Mouse (Mus musculus) erythroblast, embryonic 14.5 days (primary cell): Measurements from ENCODE around the gene Nipbl. TPM values are rescaled to one million over a fixed set of nuclear protein-coding genes. Genes with fewer than 3 reads are reported as not detected.

Source experiments
- H3K27me3 ChIP-seq: 2 replicates; pipeline ENCODE4 v1.6.1; 2012; ENCODE audit warnings: inconsistent platforms; ENCODE audit not compliant: control insufficient read depth
- H3K36me3 ChIP-seq: 2 replicates; pipeline ENCODE4 v1.6.1; 2012; ENCODE audit warnings: mild to moderate bottlenecking, inconsistent platforms; ENCODE audit not compliant: control insufficient read depth
- H3K4me1 ChIP-seq: 2 replicates; pipeline ENCODE4 v1.6.1; 2012; ENCODE audit warnings: inconsistent platforms; ENCODE audit not compliant: control insufficient read depth
- H3K4me3 ChIP-seq: replicated peaks from 2 replicates; pipeline ENCODE3; 2012; ENCODE audit warnings: moderate library complexity, mild to moderate bottlenecking, inconsistent platforms
- H3K9me3 ChIP-seq: 2 replicates; pipeline ENCODE4 v1.6.1; 2012; ENCODE audit warnings: low read length, inconsistent platforms, mixed read lengths; ENCODE audit not compliant: control insufficient read depth
- GATA1 ChIP-seq: IDR thresholded peaks from 2 replicates; pipeline ENCODE4 v1.6.1; 2012; ENCODE audit warnings: low read length, inconsistent platforms, mixed read lengths
- TAL1 ChIP-seq: IDR thresholded peaks from 3 replicates; pipeline ENCODE4 v1.6.1; 2012; ENCODE audit warnings: low read length, inconsistent platforms, mixed read lengths
- polyA plus RNA-seq: library from polyadenylated mRNA; stranded (reverse); fragments of >175 nt; gene quantifications from 2 replicates; pipeline ENCODE4 v1.2.3, GENCODE M21; 2012

The Nipbl gene
- polyA plus RNA-seq, 1 experiment: 0.48 TPM

GRCm38 (mm10) chr15:8401536-8401935 is 42.7 kb downstream of the Nipbl start:
- H3K9me3 ChIP-seq: no peaks in the 10 kb centered on the region
- no peaks in the 10 kb centered on the region for H3K36me3 ChIP-seq
- H3K27me3 ChIP-seq: no peaks in the 10 kb centered on the region
- no peak for TF ChIP-seq GATA1
- no peak overlapping the region for H3K4me3 ChIP-seq
- H3K4me1 ChIP-seq: peaks cover 7% of the 10 kb centered on the region

DNA sequence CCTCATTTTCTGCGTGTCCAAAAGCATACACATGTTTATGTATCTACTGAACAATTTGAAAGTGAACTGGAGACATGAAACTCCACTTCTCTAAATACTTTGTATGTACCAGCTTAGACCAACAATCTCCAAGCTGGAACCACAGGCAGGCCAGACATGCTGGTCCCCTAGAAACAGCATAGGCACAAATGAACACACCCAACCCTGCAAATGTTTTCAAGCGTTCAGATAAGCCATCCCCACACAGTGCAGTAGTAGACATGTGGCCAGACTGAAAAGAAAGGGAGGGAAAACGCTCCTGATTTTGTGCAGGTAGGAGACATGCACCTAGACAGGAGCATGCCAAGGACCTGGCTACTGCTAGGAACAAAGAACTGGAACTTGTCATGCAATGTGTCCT is 52.5 kb downstream of the Nipbl start:
- Histone ChIP-seq H3K27me3 (no peaks in the 10 kb centered on the region), H3K36me3 (no peaks in the 10 kb centered on the region; the same call in 1 of the 2 replicates), H3K9me3 (no peaks in the 10 kb centered on the region), H3K4me1 (peaks cover 17% of the 10 kb centered on the region), H3K4me3 (no peak overlapping the region)
- no peak for TF ChIP-seq GATA1

- Histone ChIP-seq H3K27me3 (no peaks in the 10 kb centered on the region), H3K36me3 (no peaks in the 10 kb centered on the region), H3K4me3 (no peak overlapping the region), H3K4me1 (peaks cover 2% of the 10 kb centered on the region), H3K9me3 (no peaks in the 10 kb centered on the region)
- TF ChIP-seq TAL1 (no peak), GATA1 (no peak)
Measured at GRCm38 (mm10) chr15:8382213-8382612, 62.0 kb downstream of the Nipbl start.

DNA sequence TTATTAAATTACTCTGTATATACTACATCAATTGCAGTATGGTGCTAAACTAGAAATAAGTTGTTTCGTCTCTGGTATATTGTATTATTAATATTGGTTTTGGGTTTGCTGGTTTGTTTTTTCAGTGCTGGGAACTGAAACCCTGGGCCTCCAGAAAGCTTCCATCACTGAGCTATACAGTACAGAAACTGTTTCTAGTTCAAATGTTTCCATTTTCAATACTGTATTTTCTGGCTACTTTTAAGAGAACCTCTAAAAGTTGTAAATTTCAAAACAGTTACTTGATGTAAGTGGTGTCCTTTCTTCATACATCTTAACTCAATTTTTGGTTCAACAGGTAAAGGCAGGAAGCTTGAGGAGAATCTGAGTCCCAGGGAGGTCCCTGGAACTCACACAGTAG is 68.6 kb downstream of the Nipbl start:
- Histone ChIP-seq H3K4me3 (no peak overlapping the region), H3K36me3 (peaks cover 19% of the 10 kb centered on the region), H3K9me3 (no peaks in the 10 kb centered on the region), H3K4me1 (no peaks in the 10 kb centered on the region), H3K27me3 (no peaks in the 10 kb centered on the region)
- TF ChIP-seq GATA1 (no peak), TAL1 (no peak)

- Histone ChIP-seq H3K27me3 (no peaks in the 10 kb centered on the region), H3K36me3 (peaks cover 28% of the 10 kb centered on the region), H3K4me3 (no peak overlapping the region), H3K9me3 (no peaks in the 10 kb centered on the region), H3K4me1 (no peaks in the 10 kb centered on the region)
- TF ChIP-seq TAL1: no peak
- no peak for TF ChIP-seq GATA1
Measured at GRCm38 (mm10) chr15:8374724-8375123, 69.5 kb downstream of the Nipbl start.

DNA sequence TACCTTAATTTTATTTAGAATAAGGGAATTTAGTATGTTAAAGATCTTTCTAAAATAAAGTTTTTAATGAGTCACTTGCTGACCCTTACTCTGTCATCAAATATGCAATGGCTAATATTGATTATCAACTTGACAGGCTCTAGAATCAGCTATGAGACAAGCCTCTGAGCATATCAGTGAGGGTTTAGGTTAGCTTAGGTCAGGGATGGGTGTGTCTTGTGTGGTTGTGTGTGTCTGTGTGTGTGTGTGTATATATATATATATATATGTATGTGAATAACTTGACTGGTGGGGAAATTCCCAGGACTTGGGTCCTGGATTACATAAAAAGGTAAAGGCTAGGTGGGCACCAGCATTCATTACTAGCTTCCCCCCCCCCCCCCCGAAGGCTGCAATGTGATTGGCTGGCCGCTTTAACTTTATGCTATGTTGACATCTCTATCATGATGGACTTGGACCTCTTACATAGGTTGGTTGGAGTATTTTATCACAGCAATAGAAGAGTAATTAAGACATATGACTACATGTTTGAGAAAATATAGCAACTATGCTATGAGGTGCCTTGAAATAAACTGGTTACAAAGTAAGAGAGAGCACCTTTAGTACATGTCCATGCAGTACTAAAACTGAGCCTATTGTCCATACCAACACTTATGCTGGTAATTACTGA is 97.0 kb downstream of the Nipbl start:
- H3K4me1 ChIP-seq: no peaks in the 10 kb centered on the region
- no peaks in the 10 kb centered on the region for H3K27me3 ChIP-seq
- H3K9me3 ChIP-seq: no peaks in the 10 kb centered on the region
- peaks cover 55% of the 10 kb centered on the region for H3K36me3 ChIP-seq
- no peak overlapping the region for H3K4me3 ChIP-seq
- TF ChIP-seq GATA1 (no peak), TAL1 (no peak)

- Histone ChIP-seq H3K36me3 (peaks cover 71% of the 10 kb centered on the region), H3K9me3 (no peaks in the 10 kb centered on the region), H3K4me3 (no peak overlapping the region), H3K27me3 (no peaks in the 10 kb centered on the region), H3K4me1 (no peaks in the 10 kb centered on the region)
- TF ChIP-seq GATA1: no peak
- TF ChIP-seq TAL1: no peak
Measured at GRCm38 (mm10) chr15:8340596-8340995, 103.7 kb downstream of the Nipbl start.

DNA sequence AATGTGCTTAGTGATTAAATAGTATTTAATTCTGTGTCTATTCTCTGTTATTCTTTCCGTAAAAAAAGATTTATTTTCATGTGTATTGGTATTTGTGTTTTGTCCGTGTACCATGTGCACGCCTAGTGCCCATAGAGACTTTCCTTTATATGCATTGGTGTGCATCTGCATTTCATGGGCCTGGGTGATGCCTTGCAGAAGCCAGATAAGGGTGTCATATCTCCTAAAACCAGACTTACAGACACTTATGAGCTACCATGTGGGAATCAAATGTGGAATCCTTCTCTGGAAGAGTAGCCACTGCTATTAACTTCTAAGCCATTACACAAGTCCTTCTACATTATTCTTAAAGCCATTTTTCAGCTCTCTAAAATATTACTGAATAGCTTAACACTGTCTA is 112.7 kb downstream of the Nipbl start:
- Histone ChIP-seq H3K27me3 (no peaks in the 10 kb centered on the region), H3K36me3 (peaks cover 92% of the 10 kb centered on the region), H3K9me3 (0 out of 2 replicates have a peak, but pooled peaks cover 3% of the 10 kb centered on the region), H3K4me1 (peaks cover 20% of the 10 kb centered on the region), H3K4me3 (no peak overlapping the region)
- peak; percentile 63 for TF ChIP-seq GATA1
- TF ChIP-seq TAL1: peak; percentile 76

GRCm38 (mm10) chr15:8325629-8326028 is 118.6 kb downstream of the Nipbl start:
- H3K4me1 ChIP-seq: peaks cover 5% of the 10 kb centered on the region
- H3K36me3 ChIP-seq: peaks cover 90% of the 10 kb centered on the region
- H3K9me3 ChIP-seq: 0 out of 2 replicates have a peak, but pooled peaks cover 3% of the 10 kb centered on the region
- no peak overlapping the region for H3K4me3 ChIP-seq
- H3K27me3 ChIP-seq: no peaks in the 10 kb centered on the region
- TF ChIP-seq GATA1 (no peak), TAL1 (no peak)

DNA sequence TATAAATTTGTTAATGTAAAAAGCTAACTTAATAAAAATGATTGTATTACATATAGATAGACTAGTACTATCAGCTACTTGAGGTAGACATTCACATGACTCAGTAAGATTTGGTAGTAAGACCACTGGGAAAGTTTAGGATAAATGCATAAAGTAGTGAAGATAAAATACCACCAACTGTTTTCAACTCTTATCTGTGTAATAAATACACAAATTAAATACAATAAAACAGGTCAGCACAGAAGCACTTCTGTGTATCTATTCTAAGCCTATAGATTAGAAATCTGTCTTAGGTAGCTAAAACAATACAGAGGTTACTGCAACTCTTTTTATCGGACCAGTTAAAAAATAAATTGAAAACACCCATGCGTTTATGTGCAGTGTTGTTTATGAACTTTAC is 119.4 kb downstream of the Nipbl start:
- TF ChIP-seq GATA1 (no peak), TAL1 (no peak)
- Histone ChIP-seq H3K36me3 (peaks cover 91% of the 10 kb centered on the region), H3K27me3 (no peaks in the 10 kb centered on the region), H3K4me1 (peaks cover 5% of the 10 kb centered on the region), H3K4me3 (no peak overlapping the region), H3K9me3 (0 out of 2 replicates have a peak, but pooled peaks cover 3% of the 10 kb centered on the region)
